Mouse (Mus musculus) macrophage (primary cell): ENCODE measurements around the gene Cercam. TPM values are rescaled to one million over a fixed set of nuclear protein-coding genes. Genes with fewer than 3 reads are reported as not detected.

Experiments used
- H3K27ac ChIP-seq: fragments of 350-480 bp; formaldehyde crosslinking; 2 replicates; pipeline ENCODE4 v1.9.0; 2021
- H3K36me3 ChIP-seq: fragments of 350-480 bp; formaldehyde crosslinking; 2 replicates; pipeline ENCODE4 v1.9.0; 2021; ENCODE audit errors: inconsistent target
- H3K4me3 ChIP-seq: fragments of 350-480 bp; formaldehyde crosslinking; 2 replicates; pipeline ENCODE4 v1.9.0; 2021; ENCODE audit errors: inconsistent target
- H3K79me2 ChIP-seq: fragments of 350-480 bp; formaldehyde crosslinking; 2 replicates; pipeline ENCODE4 v1.9.0; 2021; ENCODE audit errors: inconsistent target
- WGBS: methylation state at CpG from one replicate; pipeline ENCODE4 v1.1.7; 2026; ENCODE audit warnings: inconsistent platforms; ENCODE audit not compliant: missing documents; 5-methylcytosine and 5-hydroxymethylcytosine counted together
- polyA plus RNA-seq: library from polyadenylated mRNA; stranded (reverse); fragments of 250-400 nt; gene quantifications from 3 replicates; pipeline ENCODE4 v1.2.4, GENCODE M21; 2018; ENCODE audit warnings: inconsistent platforms

The Cercam gene
- polyA plus RNA-seq, 1 experiment from 2014 or later = 16.8 TPM

DNA sequence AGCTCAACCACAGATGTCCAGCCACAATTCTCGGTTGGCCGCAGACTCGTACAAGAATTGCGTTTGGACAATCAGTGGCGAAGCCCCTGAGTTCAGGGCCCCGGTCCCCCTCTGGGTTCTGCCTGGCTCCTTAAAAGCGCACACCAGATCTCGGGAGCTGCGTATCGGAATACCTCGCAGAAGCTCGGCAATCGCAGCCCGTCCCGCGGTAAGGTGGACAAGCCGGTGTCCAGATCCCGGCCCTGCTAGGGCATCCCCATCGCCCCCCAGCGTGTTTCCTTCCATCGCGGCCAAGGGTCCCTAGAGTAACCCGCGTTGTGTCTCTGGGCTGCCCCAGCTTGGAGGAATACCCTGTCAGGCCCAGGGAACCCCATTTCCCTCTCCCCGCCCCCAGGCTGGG is 23.3 kb upstream of the Cercam start:
- WGBS = 78% methylated on average over 25 of the region's 25 CpGs
- Histone ChIP-seq H3K79me2 (no peaks in the 10 kb centered on the region), H3K36me3 (peaks cover 33% of the 10 kb centered on the region; the same call in 1 of the 2 replicates), H3K27ac (no peak overlapping the region), H3K4me3 (no peak overlapping the region)

DNA sequence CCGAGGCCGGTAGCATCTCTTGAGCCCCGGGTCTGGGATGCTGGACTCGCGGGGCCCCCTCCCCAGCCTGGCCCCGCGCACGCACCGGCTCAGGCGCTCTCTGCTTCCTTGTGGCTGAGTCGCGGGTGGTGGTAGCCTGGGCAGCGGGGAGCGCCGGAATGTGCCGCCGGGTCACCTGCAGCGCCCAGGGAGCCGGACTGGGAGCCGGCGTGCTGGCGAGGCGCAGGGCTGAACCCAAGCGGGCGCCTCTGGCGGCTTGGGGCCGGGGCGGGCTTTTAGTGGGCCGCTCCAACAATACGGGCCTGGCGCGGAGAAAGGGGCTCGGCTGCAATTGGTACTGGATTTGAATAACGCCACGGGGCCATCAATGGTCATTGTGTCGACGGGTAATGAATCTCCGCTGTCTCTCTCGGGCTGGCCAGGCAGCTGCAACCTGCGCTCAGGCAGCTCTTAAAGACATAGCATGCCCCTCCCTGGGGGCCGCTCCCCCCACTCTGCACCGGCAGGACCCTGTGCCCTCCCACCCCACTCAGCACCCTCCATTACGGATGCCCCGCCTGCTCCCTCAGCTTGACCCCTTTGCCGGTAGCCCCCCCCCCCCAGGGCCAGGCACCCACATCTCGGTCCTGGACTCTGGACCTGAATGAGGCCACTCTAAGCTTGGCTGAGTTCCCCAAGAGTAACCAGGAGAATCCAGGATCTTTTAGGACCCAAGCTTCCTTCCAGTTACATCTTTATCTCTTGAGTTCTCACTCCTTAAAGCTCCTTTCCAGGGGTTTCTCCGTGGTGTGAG is 22.7 kb upstream of the Cercam start:
- peaks cover 28% of the 10 kb centered on the region; the same call in 1 of the 2 replicates for H3K36me3 ChIP-seq
- 63% methylated on average over 39 of the region's 47 CpGs for WGBS
- H3K79me2 ChIP-seq = no peaks in the 10 kb centered on the region
- no peak overlapping the region for H3K4me3 ChIP-seq
- no peak overlapping the region for H3K27ac ChIP-seq

DNA sequence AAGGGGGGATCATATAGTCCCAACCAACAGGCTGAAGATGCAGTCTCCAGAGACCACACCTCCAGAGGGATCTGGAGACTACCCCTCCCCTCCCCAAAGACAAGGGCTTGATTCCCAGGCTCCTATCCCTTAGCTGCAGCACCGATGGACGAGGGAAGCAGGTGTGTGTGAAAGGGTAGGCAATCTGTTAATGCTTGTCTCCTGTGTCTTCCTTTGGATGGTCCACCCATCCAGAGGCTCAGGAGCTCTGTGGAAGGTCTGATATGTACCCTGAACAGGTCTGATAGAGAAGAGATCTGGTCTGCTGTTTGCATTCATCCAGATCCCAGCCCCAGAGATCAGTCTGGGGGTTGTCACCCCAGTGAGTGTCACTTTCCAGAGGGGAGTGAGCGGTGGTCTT is 22.1 kb upstream of the Cercam start:
- no peak overlapping the region for H3K4me3 ChIP-seq
- no peaks in the 10 kb centered on the region for H3K79me2 ChIP-seq
- peaks cover 25% of the 10 kb centered on the region; the same call in 1 of the 2 replicates for H3K36me3 ChIP-seq
- H3K27ac ChIP-seq = no peak overlapping the region
- 84% methylated on average over 3 of the region's 3 CpGs for WGBS

DNA sequence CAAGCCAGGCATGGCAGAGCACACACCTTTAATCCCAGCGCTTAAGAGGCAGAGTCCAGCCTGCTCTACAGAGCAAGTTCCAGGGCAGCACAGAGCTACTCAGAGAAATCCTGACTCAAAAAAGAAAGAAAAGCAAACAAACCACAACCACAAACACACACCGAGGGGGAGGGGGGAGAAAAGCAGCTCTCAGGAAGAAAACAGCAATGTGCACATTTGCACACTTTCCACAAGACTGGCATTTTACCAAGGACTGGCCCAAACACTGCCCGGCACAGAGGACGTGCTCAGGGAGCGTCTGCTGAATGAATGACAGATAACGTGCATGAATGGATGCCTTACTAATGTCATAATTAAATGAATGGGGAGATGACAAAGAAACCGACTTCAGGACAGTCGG is 19.9 kb upstream of the Cercam start:
- whole genome bisulfite sequencing = 43% methylated on average over 7 of the region's 8 CpGs
- no peaks in the 10 kb centered on the region for H3K79me2 ChIP-seq

DNA sequence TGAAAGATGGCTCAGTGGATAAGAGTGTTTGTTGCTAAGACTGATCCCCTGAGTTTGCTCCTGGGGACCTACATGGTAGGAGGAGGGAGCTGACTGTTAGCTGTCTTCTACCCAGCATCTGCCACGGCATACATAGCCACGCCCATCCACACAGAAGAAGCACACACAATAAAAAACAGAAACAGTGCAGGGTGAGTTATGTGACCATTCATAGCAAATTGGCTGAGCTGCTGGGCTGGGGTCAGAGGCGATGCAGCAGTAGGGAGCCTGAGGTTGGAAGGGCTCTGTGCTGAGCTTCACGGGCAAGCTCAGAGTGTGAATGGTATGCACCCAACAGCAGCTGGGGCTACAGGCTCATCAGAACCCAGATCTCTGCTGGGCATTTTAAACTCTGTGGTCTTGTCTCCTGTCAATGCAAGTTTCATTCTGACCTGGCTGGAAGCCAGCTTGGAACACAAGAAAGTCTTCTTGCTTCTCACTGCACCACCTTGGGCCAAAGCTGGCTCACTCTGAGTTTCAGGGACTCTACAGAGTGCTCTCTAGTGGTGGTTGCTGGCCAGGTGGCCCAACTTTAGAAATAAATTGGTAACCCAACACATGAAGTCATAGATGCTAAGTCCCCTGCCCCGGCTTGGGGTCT is 19.0 kb upstream of the Cercam start:
- Histone ChIP-seq H3K36me3 (no peaks in the 10 kb centered on the region), H3K79me2 (no peaks in the 10 kb centered on the region), H3K4me3 (no peak overlapping the region), H3K27ac (no peak overlapping the region)
- 72% methylated on average over 5 of the region's 5 CpGs for WGBS

More for the DNA sequence above, 19.9 kb upstream of the Cercam start:
- H3K36me3 ChIP-seq = peaks cover 4% of the 10 kb centered on the region; the same call in 1 of the 2 replicates
- H3K27ac ChIP-seq = no peak overlapping the region
- no peak overlapping the region for H3K4me3 ChIP-seq

DNA sequence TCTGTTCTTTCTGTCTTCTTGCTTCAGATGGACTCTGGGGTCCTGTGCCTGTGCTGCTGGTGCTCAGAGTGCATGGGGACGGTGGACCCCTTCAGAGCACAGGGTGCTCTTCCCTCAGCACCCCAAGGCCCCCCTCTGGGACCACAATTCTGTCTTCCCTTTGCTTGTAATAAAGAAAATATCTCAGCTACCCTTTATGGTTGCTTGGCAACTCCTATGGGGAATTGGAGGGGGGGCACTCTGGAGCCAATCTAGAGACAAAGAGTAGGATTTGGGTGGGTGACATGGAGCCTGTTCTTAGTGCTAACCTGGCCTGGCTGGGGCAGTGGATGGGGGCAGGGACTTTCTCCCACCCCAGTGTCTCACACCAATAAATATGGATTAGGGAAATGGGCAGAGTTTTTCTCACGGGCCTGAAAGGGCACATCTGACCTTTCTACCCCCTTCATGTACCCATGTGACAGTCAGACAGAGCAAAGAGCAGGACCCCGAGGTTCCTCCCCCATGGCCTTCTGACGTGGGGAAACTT is 15.9 kb upstream of the Cercam start:
- H3K4me3 ChIP-seq = no peak overlapping the region
- H3K79me2 ChIP-seq = no peaks in the 10 kb centered on the region
- no peaks in the 10 kb centered on the region for H3K36me3 ChIP-seq
- no peak overlapping the region for H3K27ac ChIP-seq
- WGBS = 61% methylated on average over 4 of the region's 4 CpGs

DNA sequence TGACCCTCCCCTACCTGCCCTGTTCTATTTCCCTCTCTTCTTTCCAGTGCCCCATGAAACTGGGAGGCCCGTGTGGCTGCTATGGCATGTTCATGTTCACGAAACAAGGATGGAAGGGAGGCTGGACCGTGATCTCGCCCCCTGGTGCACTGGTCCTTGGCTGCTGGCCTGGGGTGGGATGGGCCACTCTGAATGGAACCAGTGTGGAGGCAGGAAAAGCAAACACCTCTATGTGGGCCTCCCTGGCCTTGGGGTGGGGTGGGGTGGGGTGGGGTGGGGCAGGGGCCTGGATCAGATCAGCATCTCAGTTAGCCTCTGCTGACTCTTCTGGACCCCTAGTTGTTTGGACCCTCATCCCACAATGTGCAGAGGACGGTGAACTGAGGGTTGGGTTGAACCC is 15.2 kb upstream of the Cercam start:
- Histone ChIP-seq H3K36me3 (no peaks in the 10 kb centered on the region), H3K79me2 (no peaks in the 10 kb centered on the region), H3K4me3 (no peak overlapping the region), H3K27ac (no peak overlapping the region)
- 88% methylated on average over 5 of the region's 5 CpGs for WGBS

DNA sequence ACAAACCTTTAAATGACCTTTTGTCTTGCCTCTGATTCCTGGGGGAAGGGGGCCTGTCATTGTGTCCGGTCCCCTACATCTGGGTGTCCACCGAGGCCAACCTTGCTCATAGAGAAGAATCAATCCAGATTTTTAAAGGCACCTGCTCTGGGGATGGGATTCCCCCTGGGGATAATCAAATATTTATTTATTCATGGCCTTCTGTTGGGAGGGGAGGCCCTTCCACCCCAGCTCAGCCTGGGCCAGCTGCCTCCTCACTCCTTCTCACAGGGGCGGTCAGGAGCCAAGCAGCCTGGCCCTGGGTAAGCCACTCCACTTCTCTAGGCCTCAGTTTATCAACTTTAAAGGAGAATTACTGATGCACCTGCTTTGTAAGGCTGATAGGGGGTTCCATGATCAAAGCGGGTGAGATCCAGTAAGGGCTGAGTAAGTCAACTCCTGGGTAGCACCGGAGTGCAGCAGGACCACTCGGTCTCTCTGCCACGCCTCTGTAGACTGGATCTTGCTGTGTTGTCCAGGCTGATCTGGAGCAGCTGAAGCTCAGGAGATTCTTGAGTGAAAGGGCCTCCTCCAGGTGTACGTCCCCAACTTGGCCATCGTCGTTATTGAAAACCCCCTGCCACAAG is 13.3 kb upstream of the Cercam start:
- H3K27ac ChIP-seq = no peak overlapping the region
- 89% methylated on average over 10 of the region's 10 CpGs for WGBS
- H3K36me3 ChIP-seq = no peaks in the 10 kb centered on the region
- no peaks in the 10 kb centered on the region for H3K79me2 ChIP-seq
- no peak overlapping the region for H3K4me3 ChIP-seq

DNA sequence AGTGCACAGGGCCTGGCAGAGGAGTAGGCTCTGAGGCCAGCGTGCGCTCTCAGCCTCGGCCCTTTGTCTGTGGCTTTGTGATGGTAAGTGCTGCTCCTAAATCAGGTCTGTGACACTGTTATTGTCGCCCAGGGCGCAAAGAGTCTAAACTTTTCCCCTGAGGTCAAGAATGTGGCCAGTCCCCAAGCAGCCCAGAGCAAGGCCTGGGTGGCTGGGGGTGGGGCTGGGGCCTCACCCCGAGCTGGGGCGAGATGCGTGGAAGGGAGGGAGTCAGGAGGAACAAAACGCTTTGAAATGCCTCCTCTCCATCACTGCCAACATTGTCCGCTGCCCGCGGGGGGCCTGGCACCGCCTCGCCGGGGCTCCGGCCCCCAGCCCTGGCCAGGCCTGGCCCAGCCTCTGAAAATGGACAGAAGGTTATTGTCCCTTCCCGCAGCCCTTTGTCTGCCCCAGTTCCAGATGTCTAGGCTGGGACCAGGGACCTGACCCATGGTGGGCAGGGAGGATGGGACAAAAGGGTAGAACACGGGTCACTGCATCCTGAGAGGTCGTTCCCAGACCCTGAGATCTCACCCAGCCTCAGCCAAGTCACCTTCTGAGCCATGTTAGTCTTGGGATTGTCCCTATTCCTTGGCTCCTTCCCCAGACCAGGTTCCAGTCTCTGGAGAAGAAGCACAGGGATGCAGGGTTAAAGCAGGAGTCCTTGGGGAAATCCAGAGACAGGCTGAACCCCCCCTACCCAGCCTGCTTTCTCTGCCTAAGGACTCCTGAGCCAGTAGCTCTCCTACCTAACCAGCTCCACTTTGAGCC is 12.3 kb upstream of the Cercam start:
- Histone ChIP-seq H3K4me3 (no peak overlapping the region), H3K27ac (no peak overlapping the region), H3K36me3 (no peaks in the 10 kb centered on the region), H3K79me2 (no peaks in the 10 kb centered on the region)
- 54% methylated on average over 19 of the region's 19 CpGs for WGBS

DNA sequence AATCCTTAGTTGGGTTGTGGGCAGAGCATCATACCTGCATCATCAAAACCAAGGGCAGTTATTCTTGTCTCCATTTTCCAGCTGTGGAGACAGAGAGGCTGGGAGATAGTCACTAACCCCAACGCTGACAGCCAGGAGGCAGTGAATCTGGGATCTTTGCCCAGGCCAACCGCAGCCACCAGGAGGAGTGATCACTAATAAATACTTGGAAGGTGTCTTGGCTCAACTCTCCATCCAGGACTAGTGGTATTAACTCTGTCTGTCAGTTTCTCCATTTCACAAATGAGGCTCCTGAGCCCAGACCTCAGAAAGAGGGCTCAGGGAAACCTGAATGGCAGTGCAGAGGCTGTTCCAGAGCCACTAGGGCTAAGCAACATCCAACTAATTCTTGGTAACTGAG is 11.6 kb upstream of the Cercam start:
- no peak overlapping the region for H3K4me3 ChIP-seq
- no peak overlapping the region for H3K27ac ChIP-seq
- no peaks in the 10 kb centered on the region for H3K36me3 ChIP-seq
- H3K79me2 ChIP-seq = no peaks in the 10 kb centered on the region
- WGBS = 43% methylated on average over 2 of the region's 2 CpGs

DNA sequence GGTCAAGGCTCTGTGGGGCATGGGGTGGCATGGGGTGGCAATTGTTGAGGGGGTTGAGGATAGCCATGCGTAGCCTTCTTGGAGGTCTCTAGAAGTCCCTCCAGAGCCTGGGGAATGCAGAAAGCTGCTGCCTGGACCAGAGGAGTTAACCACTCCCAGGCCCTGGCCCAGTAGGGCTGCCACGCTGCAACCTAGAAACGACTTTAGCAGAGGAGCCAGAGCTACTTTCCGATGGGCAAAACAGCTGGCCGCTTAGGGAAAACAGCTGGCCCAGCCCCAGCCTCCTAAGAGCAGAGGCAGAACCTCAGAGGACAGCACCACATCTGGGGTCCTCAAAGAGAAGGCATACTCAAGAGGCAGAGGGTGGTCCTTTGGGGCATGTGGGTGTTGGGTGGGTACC is 11.0 kb upstream of the Cercam start:
- Histone ChIP-seq H3K36me3 (no peaks in the 10 kb centered on the region), H3K79me2 (no peaks in the 10 kb centered on the region), H3K27ac (no peak overlapping the region), H3K4me3 (no peak overlapping the region)
- 75% methylated on average over 5 of the region's 5 CpGs for WGBS

DNA sequence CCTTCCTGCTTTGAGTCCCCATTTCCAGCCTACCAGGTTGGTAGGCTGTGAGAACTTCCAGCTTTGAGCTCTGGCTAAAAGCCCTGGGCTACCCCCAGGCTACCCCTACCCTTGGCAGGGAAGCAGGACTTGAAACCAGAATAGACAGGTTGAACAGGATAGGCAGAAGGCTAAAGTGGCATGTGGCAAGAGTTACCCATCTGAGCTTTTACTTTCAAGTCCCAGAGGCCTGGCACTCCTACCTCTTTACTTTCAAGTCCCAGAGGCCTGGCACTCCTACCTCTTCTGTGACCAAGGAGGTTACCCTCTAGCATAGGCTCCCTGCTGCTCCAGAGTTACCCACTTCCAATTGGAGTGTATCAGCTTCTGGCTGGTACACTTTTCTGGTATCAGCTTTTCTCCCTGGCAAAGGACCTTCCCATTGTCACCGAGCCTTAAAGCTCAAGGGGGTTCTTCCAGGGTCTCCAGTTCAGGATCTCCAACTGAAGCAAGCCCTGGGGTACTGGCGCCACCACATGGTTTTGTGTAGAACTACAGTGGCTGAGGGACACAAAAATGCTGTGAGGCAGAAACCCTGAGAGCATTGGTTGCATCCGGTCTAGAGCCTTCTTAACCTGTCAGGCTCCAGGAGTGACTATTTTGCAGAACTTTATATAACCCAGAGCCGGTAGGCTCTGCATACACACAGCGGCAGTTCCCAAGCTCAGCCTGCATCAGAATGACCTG is 10.1 kb upstream of the Cercam start:
- Histone ChIP-seq H3K79me2 (no peaks in the 10 kb centered on the region), H3K36me3 (no peaks in the 10 kb centered on the region), H3K4me3 (no peak overlapping the region), H3K27ac (no peak overlapping the region)
- 1% methylated on average over 5 of the region's 5 CpGs for WGBS

DNA sequence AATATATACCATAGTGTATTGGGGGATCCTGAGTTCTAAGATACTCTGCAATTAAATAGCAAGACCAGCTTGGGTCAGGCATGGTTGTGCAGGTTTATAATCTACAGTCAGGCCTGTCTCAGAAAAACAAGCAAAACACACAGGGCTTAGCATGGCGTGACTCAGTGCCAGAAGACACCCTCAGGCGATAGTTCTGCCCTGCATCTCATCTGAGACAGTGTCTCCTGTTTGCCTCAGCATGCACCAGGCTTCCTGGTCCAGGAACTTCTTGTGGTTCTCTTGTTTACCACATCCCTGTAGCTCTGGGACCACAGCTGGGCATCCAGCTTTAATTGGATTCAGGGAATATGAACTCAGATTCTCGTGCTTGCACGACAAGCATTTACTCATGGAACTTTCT is 3.8 kb upstream of the Cercam start:
- Histone ChIP-seq H3K4me3 (no peak overlapping the region), H3K79me2 (no peaks in the 10 kb centered on the region), H3K27ac (no peak overlapping the region), H3K36me3 (no peaks in the 10 kb centered on the region)
- WGBS = 78% methylated on average over 4 of the region's 4 CpGs
